Mouse (Mus musculus): Measurements from ENCODE around the gene Drosha. TPM values are rescaled to one million over a fixed set of nuclear protein-coding genes. Genes with fewer than 3 reads are reported as not detected.

Gene Drosha
- polyA plus RNA-seq, 3 experiments from 2014 or later: 11.7 to 18.1 (median 14.6) TPM

DNA sequence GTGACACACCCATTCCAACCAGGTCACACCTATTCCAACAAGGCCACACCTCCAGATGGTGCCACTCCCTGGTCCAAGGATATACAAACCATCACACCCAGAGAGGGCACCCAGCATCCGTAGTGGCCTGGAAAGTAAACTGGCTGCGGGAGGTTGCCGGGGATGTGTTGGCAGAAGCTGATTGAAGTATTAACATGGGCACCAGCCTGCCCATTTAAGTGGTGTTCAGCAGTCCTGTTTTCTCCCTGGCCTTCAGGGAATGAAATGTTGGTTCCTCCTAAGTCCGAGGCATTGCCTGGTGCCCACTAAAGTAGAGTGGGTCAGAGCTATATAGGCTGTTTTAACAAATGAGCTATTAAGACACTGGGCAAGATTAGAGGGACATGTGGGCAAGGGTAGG, 8.0 kb downstream of the Drosha start:
- ATAC-seq: no peak

DNA sequence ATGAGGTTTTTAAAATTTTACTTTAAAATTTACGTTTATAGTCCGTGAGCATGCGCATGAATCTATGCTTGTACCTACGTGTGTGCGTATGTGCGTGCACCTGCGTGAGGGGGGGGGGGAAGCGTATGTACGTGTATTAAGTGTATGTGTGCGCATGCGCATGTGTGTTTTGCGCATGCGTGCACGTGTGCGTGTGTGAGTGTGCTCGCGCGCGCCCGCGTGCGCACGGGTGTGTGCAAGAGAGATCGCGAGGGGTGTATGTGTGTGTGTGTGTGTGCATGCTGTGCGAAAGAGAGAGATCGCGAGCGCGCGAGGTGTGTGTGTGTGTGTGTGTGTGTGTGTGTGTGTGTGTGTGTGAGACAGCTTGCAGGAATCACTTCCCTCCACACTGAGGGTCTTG, 8.8 kb downstream of the Drosha start:
- ATAC-seq: no peak

DNA sequence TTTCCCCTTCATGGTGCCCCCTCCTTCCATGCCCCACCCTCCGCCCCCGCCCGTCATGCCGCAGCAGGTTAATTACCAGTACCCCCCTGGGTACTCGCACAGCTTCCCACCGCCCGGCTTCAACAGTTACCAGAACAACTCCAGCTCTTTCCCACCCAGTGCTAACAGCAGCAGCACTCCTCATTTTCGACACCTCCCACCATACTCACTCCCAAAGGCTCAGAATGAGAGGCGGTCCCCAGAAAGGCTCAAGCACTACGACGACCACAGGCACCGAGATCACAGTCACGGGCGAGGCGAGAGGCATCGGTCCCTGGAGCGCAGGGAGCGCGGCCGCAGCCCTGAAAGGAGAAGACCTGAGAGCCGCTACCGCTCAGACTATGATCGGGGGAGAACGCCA, 9.6 kb downstream of the Drosha start:
- no peak for ATAC-seq

DNA sequence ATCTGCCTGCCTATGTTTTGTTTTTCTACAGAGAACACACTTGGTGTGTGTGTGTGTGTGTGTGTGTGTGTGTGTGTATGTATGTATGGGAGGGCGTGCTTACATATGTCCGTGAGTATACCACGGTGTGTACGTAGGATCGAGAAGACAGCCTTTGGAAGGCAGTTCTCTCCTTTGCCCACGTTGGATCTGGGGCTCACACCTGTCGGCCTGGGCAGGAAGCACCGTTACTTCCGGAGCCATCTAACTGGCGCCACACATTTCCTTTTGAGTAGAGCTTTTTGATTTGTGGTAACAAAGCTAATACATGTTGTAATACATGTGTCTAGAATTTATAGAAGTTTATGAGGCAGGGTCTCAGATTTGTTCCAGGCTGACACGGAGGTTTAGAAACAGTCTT, 16.1 kb downstream of the Drosha start:
- ATAC-seq: peak; percentile 81

DNA sequence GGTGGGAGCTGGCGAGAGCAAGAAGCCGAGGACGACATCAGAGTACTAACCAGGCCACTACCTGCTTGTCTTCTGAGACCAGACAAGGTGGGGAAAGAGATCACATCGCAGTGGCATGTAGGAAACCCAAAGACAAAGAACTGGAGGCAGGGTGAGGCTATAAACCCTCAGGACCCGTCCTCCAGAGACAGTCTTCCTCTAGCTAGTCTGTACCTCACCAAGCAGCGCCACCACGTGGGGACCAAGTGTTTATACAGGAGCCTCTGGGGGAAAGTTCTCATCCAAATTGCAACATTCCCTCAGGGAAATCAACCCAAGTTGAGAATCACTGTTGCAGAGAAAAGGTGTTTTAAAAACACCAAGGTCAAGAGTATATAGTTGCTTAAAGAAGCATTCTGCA, 18.2 kb downstream of the Drosha start:
- ATAC-seq: no peak

DNA sequence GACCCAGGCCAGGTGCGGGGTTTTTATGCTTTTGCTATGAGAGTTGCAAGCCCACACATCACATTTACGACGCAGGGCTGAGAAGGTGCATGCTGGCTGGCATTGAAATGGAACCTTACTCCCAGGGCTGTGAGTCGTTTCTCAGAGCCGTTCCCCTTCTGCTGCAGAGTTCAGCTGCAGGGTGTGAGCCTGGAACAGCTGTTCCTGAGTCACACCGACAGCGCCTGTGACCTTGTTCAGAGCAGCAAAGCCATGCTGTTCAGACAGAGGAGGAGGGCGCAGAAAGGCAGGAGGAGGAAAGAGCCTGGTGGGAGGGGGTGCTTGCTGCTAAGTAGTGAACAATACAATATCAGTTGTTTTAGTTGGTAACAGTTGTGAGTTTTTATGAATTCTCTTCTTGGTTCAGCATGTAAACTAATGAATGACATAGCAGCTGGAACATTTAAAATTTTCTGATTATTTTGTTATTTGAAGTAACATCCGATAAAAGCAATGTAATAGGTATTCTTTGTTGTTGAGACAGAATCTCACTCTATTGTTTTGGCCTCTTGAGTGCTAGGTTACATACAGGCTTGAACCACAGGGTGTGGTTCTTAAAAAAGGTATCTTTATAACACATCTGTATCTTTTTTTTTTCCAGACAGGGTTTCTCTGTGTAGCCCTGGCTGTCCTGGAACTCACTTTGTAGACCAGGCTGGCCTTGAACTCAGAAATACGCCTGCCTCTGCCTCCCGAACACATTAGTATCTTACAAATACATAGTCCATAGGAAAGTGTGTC, 23.8 kb downstream of the Drosha start:
- no peak for ATAC-seq

DNA sequence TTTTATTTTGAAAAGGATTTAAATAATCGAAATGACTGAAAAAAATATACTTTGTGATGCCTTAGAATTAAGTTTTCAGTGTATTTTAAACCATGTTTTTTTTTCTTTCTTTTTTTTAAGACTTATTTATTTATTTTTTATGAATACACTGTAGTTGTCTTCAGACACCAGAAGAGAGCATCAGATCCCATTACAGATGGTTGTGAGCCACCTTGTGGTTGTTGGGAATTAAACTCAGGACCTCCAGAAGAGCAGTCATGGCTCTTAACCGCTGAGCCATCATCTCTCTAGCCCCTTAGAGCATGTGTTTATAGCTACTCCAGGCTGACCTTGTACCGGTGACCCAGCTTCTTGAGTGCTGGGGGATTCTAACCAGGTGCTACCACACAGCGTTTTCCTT, 24.8 kb downstream of the Drosha start:
- no peak for ATAC-seq

DNA sequence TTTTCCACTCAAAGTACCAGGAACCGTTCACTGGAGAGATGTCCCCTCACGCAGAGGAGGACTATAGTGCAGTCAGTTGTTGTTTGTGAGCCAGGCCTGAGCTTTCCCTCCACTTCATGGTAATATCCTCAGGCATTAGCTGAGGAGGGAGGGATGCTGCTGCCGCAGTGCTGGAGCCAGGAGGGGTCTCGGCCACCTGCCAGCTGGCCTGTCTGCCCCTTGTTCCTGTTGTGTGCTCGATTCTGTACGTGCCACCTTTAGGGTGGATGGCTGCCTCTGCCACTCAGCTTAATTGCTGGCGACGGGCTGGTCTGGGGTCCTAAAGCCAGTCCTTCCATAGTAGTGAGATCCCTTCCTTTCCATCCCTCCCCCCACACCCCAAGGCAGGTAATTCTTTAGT, 28.9 kb downstream of the Drosha start:
- no peak for ATAC-seq

DNA sequence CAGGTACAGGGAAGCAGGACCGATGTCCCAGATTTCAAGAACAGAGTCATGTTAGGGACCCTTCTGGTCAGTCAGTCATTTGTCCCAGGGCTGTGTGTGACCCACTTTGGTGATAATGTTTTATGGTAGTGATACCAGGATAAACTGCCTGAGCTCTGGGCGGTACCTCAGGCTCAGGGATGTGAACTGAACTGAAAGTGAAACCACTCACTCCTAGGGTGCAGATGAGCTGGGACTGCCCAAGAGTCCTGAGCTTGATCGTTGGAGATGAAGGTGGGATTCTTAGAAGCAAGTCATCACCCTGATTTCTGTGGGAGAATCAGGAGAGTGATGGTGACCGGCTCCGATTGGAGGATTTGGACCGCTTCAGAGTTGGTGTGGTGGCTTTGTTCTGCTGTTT, 32.2 kb downstream of the Drosha start:
- ATAC-seq: peak; percentile 93

DNA sequence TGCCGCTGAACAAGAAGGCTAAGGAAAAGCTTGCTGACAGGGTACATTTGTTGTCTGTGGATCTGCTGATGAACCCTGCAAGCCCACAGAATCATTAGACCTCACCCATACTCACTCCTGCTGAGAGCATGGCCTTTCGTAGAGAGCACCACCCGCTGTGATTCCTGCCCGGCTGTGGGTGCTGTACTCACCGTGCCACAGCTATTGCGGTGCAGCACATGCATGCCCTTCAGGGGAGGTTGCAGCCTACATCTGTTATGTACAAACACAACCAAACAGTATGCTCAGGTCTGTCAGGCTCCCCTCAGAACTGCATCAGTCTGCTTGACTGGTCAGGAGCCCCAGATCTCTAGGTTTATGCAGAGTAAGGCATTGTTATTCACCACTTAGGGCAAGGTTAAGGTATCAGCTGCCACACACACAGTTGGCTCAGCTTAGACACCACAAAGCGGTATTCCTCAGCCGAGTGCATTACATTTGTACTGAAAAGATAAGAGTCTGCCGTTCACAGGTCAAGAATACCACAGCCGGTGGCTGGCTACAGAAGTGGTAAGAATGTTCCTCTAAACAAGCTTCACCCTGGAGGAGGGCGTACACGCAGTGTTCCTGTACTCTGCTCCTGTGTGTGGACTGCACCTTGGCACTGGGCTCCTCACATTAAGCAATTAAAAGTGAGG, 33.4 kb downstream of the Drosha start:
- ATAC-seq: no peak

DNA sequence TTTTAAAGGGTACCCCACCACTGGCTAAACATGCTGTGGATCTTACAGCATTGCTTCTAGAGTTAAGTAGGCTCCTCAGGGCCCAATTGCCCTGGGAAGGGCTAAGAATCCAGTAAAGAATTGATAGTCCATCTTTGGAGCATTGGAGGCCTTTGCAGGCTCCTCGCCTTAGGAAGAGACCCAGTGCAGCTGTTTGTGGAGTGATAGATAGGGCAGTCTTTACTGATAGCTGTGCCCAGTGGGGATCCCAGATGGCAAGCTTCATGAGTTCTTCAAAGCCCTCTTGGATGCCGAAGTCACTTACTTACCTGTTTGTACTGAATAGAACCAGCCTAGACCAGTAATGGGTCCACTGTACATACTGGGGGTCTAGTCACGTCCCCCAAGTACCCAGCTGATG, 34.0 kb downstream of the Drosha start:
- no peak for ATAC-seq

DNA sequence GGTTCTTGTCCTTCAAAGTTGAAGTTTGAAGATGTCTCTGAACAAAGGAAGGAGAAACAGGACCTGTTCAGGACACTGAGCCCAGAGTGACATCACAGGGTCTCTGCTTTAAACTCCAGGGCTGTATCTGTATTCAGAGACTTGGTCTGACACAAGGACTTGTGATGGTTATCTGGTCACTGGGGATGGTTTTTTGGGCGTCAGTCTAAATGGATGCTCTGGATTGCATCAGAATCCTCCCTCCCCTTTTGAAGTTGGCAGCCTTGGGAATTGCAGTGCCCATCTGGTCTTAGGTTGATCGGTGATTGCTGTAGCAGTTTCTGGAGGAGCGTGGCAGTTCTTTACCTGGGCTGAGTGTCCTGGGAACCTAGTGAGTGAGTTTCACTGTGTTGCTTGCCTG, 37.4 kb downstream of the Drosha start:
- ATAC-seq: no peak

DNA sequence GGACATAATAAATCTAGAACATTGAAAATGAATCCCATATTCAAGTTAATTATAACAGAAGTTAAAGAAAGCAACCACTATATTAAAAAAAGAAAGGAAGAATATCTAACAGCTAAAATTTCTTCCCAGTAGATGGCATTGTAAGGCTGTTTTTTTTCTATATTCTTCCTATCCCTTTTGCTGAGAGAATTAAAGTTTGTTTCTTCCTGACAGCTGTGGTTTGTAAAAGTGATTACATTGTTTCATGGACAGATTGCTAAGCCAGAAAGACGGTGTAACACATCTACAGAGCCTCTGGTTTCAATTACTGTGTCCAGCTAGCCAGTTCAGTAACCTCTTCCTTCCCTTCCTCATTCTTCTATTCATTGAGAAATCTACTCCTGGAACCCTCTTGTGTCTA, 39.1 kb downstream of the Drosha start:
- ATAC-seq: no peak

DNA sequence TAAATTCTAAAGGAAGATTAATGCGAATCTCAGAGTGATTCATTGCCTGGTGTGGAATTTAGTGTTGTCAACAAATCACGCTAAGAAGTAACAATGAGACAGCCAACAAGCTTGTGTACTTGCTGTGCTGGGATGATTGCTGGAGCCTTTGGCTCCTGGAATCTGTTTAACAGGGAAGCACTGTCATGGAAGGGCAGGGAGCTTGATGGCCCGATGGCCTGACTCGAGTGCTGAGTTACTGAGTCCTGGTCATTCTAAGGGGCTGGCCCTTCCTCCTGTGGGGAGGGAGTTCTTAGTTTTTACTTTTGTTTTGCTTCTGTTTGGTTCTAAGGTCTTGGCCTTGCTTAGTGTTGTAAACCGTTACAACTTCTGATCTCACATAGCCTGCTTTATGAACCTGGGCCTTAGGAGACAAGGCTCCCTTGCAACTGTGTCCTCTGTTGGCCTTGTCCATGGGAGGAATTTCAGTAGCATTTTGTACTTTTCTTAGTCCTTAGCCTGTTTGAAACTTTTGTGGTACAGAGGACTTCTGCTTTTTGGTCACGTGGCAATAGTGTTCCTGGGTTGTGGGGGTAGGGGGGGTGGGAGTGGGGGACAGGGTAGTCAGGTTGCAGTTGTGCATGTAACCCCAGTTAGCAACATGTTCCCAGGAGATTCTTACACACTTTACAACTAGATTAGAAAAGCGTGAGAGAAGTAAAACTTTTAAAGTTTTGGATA, 41.1 kb downstream of the Drosha start:
- ATAC-seq: no peak

DNA sequence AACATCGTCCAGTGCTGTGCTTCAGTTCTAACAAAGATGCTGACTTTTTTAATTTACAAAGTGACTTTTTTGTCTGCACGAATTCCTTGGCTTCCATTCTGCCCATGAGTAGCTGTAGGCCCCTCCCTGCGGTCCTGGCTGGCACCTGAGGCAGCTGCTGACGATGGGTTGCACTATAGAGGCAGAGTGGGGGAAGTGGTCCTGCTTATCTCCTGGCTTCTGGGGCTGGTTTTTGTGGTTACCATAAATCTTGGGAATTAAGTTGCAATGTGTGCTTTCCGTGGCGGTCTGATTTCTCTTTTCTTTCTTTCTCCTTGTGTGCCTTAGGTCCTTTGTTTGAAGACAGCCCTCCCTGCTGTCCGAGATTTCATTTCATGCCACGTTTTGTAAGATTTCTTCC, 42.7 kb downstream of the Drosha start:
- ATAC-seq: no peak

DNA sequence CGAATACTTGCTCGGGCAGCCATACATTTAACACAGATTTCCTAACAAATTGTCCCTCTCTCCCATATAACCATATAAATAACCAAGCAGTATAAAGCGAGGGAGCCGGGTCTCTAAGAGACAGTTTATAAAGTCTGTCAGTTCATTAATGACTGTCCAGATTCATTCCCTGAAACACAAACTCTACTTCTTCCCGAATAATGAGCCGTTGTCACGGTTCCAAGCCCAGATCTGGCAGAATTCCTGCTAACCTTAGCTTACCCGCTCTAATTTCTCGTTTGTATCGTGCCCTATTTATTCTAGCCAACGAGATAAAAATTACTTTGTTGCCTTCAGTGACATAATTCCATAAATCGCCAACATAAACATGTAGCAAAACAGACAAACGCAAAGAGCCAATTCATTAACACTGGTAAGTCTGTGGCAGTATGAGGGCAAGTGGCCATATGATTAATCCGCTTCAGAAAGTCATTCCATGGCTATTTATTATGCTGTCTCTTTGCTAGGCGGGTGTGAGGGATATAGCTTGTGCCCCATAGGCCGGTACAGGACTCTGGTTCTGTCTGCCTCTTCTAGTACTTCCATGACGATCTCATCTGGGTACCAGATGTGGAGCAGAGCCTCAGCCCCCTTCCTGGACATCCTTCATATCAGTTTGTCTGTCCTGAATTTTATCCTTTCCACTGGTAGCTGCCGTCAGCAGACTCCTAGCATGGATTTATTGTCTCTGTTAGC, 51.0 kb downstream of the Drosha start:
- ATAC-seq: no peak

DNA sequence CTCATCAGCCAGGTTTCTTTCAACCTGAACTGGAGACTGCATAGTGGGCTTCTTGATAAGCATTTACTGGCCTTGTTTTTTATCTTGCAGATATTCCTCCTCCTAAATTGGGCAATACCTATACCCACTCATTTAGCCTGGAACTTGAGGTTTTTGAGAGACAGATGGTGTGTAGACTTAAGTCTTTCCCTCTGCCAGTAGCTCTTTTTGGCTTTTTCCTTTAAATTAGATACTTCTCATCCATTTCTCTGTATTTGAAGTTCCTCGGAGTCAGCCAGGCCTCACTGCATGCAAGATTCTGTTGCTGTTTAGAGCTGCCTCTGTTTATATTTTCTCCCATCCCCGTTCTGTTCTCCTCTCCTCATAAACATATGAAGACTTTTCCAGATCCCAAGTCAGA, 51.7 kb downstream of the Drosha start:
- ATAC-seq: no peak

DNA sequence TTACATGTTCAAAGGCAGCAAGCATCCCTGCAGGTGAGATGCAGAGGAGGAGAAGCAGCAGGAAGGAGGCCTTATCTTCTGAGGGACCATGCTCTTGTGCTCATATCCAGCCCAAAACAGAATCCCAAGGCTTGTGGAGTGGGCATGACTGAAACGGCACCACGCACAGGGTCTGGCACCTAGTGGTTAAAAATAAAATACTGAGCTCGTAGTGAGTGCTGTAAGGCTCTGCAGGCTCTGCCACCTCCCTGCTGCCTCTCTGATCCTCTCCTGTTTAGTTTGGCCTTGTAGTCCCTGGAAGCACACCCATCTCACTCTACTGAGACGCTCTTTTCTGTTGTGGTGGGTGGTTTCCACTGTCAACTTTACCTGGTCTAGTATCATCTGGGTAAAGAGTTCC, 52.3 kb downstream of the Drosha start:
- no peak for ATAC-seq

DNA sequence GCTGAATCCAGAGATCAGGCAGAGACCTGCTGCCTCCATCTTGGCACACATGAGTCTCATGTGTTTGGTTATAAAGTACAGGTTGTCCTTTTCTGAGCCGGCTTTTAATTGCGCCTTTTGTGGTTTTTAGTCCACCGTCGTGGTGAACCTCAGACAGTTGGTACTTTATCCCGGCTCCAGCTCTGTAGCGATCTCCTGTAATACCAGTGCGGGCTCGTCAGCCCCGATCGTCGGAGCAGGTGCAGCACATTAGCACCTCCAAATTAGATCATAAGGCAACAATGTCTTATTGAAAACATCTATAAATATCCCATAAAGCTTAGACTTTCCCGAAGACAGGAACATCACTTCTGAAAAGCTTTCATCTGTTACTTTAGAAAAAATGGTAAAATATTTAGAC, 53.3 kb downstream of the Drosha start:
- no peak for ATAC-seq

DNA sequence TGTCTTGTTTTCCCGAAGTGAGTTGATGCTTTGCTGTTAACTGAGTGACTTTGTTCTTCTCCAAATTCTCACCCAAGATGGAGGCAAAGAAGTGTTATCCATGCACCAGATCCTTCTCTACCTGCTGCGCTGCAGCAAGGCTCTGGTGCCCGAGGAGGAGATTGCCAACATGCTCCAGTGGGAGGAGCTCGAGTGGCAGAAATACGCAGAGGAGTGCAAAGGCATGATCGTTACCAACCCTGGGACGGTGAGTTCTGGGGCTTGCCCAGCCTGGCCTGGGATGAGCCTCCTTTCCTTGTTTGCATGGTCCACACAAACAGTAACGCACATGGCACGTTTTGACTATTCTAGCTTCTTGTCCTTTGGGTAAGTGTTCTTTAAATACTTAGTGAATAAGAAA, 54.0 kb downstream of the Drosha start:
- ATAC-seq: no peak

DNA sequence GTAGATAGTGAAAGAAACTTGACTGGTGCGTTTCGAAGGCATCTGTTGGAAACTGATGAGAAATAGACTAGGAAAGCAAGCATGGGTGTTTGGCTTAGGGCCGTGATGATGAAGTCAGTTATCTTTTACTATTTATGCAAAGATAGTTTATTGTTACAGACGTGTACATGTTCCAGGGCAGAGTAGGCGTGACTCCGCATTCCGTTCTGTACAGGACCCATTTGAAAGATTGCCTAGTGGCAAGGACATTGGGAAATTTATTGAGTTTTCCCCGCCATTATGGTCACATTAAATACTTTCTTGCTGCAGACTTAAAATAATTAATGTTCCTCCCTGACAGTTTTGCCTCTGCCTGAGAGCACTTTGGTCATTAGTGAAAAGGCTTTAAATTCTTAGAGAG, 55.3 kb downstream of the Drosha start:
- no peak for ATAC-seq

DNA sequence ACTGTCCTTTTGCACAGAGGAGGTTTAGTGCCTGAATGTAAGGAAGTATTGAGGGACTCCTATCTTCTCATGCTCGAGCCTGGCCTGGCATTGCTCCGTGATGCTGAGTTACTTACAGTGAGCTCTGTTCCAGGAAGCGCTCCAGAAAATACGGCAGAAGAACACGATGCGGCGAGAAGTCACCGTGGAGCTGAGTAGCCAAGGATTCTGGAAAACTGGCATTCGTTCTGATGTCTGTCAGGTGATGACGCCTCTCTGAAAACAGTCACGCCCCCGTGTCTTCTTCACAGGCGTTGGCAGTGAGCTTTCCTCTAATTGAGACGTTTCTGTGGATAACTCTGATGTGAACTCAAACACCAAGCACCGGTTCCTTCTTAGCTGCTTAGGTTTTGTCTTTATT, 60.2 kb downstream of the Drosha start:
- no peak for ATAC-seq

DNA sequence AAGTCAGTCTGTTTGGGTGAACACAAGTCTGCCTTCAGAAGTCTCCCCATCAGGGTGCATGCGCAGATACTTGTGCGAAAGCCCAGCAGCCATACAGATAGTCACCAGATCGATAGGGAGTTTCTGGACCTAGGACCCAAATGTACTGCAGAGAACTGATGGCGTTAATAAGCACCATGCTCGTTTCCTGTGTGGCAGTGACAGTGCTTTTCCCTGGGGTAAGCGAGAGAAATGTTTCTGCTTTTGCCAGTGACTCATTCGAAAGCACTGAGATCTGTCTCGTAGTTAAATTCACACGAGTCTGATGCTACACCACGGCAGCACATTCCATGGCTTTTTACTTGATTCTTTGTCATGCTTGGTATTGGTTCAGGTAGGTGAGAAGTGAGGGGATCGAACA, 60.7 kb downstream of the Drosha start:
- no peak for ATAC-seq

Data from inflammation-experienced regulatory T-cells, adult 6 months (primary cell).